Mouse (Mus musculus) inflammation-experienced regulatory T-cells, adult 16 weeks (primary cell): ENCODE results near the gene Oasl1. TPM values are rescaled to one million over a fixed set of nuclear protein-coding genes. Genes with fewer than 3 reads are reported as not detected.

Source experiments
- polyA plus RNA-seq: library from polyadenylated mRNA; unstranded; fragments of 100-300 nt; shearing (Covaris generic); gene quantifications from one replicate; pipeline ENCODE4 v1.2.1, GENCODE M21; 2017

Gene Oasl1
- polyA plus RNA-seq: 5.3 TPM

GRCm38 (mm10) chr5:114922998-114923473 lies at the start of gene Oasl1:
Oasl1 (plus strand) TSS chr5:114923240.

GRCm38 (mm10) chr5:114896688-114897373 lies 26.2 kb upstream of the Oasl1 start, which contains the start of gene Oasl2:
Oasl2 (plus strand) TSS chr5:114896936.

GRCm38 (mm10) chr5:114942074-114942765 lies 19.2 kb downstream of the Oasl1 start, which contains the start of gene 2210016L21Rik:
2210016L21Rik (plus strand) TSS chr5:114942158.

GRCm38 (mm10) chr5:114970824-114971227 lies 47.8 kb downstream of the Oasl1 start, which contains the start of gene Hnf1a:
Hnf1a (minus strand) TSS chr5:114971094.

Other genes starting within 250 kb of the Oasl1 start
- gene Gltp, start 232.3 kb upstream of the Oasl1 start, polyA plus RNA-seq: 259 TPM
- gene Tchp, start 215.5 kb upstream of the Oasl1 start, polyA plus RNA-seq: 26.7 TPM
- 12.2 TPM for gene Ankrd13a, start 148.6 kb upstream of the Oasl1 start, polyA plus RNA-seq
- 130 TPM for gene Git2, start 147.7 kb upstream of the Oasl1 start, polyA plus RNA-seq
- gene 1500011B03Rik, start 99.8 kb upstream of the Oasl1 start, polyA plus RNA-seq: 77.5 TPM
- gene 4930519G04Rik, start 69.6 kb upstream of the Oasl1 start, polyA plus RNA-seq: not detected
- gene Gm9936, start 64.6 kb upstream of the Oasl1 start, polyA plus RNA-seq: not detected
- 12.2 TPM for gene Oasl2, start 26.3 kb upstream of the Oasl1 start, polyA plus RNA-seq
- gene 2210016L21Rik, start 18.9 kb downstream of the Oasl1 start, polyA plus RNA-seq: 65.2 TPM
- gene Hnf1a, start 47.9 kb downstream of the Oasl1 start, polyA plus RNA-seq: not detected
- 3.0 TPM for gene Sppl3, start 87.9 kb downstream of the Oasl1 start, polyA plus RNA-seq
- gene Gm10401, start 175.1 kb downstream of the Oasl1 start, polyA plus RNA-seq: 2.6 TPM
- 41.4 TPM for gene Acads, start 196.1 kb downstream of the Oasl1 start, polyA plus RNA-seq
- 56.8 TPM for gene Unc119b, start 211.7 kb downstream of the Oasl1 start, polyA plus RNA-seq
- gene Mlec, start 234.9 kb downstream of the Oasl1 start, polyA plus RNA-seq: 67.1 TPM